Mouse (Mus musculus): ENCODE measurements at regions not wholly inside any gene's neighbourhood (a gene's known extent, or its start where the extent isn't known, plus 50 kb on each side); places are given as distances from the start of the nearest gene placed in this dataset.

GRCm38 (mm10) chr16:29822843-29823401, 241.3 kb upstream of the Hes1 start:
- TF ChIP-seq CTCF (IDR thresholded peaks at IDR 0.05; ENCODE audit: borderline replicate concordance, insufficient read depth, low read depth, low read length) (no peak), POLR2A (IDR thresholded peaks at IDR 0.05; ENCODE audit: borderline replicate concordance, insufficient read depth, low read length) (no peak)

Data from cerebellum, adult 2 months (tissue).